Mouse (Mus musculus) kidney, postnatal 0 days (tissue): ENCODE results near the gene Tmeff1. TPM values are rescaled to one million over a fixed set of nuclear protein-coding genes. Genes with fewer than 3 reads are reported as not detected.

Experiments
- ATAC-seq: fragments of 200-750 bp; cut with Nextera tagmentation; replicated peaks from 2 replicates; pipeline ENCODE4 v1.8.0; 2017; ENCODE audit warnings: low read depth, moderate number of reproducible peaks, moderate TSS enrichment, moderate library complexity; ENCODE audit not compliant: low FRiP score
- DNase-seq: peaks from one replicate; pipeline ENCODE4 v3.0.0-alpha.2; 2016; ENCODE audit warnings: low spot score
- H3K27ac ChIP-seq: fragments of 300-500 bp; sonication (generic); 2 replicates; pipeline ENCODE4 v1.5.1; 2014; ENCODE audit warnings: mild to moderate bottlenecking
- H3K27me3 ChIP-seq: fragments of 300-500 bp; sonication (generic); 2 replicates; pipeline ENCODE4 v1.6.1; 2014; ENCODE audit warnings: low read length, mixed read lengths; ENCODE audit not compliant: insufficient read depth
- H3K36me3 ChIP-seq: fragments of 300-500 bp; sonication (generic); 2 replicates; pipeline ENCODE4 v1.6.1; 2014; ENCODE audit warnings: low read length, mixed read lengths; ENCODE audit not compliant: insufficient read depth
- H3K4me1 ChIP-seq: fragments of 300-500 bp; sonication (generic); replicated peaks from 2 replicates; pipeline ENCODE4 v1.6.1; 2014; ENCODE audit warnings: antibody characterized with exemption, low read length, mixed read lengths; ENCODE audit not compliant: insufficient read depth
- H3K4me2 ChIP-seq: fragments of 300-500 bp; sonication (generic); 2 replicates; pipeline ENCODE4 v1.6.1; 2014; ENCODE audit warnings: mild to moderate bottlenecking, low read length, moderate library complexity, mixed read lengths
- H3K4me3 ChIP-seq: fragments of 300-500 bp; sonication (generic); replicated peaks from 2 replicates; pipeline ENCODE4 v1.5.1; 2014; ENCODE audit warnings: low read depth, low read length
- H3K9ac ChIP-seq: fragments of 300-500 bp; sonication (generic); 2 replicates; pipeline ENCODE4 v1.6.1; 2014; ENCODE audit warnings: low read depth, low read length
- H3K9me3 ChIP-seq: fragments of 300-500 bp; sonication (generic); replicated peaks from 2 replicates; pipeline ENCODE4 v1.6.1; 2016; ENCODE audit warnings: low read length, inconsistent platforms, mixed read lengths
- CTCF ChIP-seq: IDR thresholded peaks from 2 replicates; pipeline ENCODE4 v1.5.1; 2016; ENCODE audit warnings: antibody characterized with exemption, low read depth, mild to moderate bottlenecking, moderate library complexity
- WGBS: fragments of 180-500 bp; shearing (Covaris S2); extraction: QIAGEN DNeasy Blood & Tissue Kit; methylation state at CpG from one replicate; pipeline ENCODE4 v1.1.7; 2014; 5-methylcytosine and 5-hydroxymethylcytosine counted together
- polyA plus RNA-seq: library from polyadenylated mRNA; unstranded; fragments of >200 nt; fragmentation: Nextera tagmentation; extraction: Ambion mirVana; gene quantifications from 2 replicates; pipeline ENCODE4 v1.2.1, GENCODE M21; 2015

Tmeff1 gene
- polyA plus RNA-seq, 1 experiment from 2014 or later: 37.7 TPM

GRCm38 (mm10) chr4:48610251-48610650, 25.3 kb downstream of the Tmeff1 start:
- DNase-seq (no peak), ATAC-seq (no peak)
- Histone ChIP-seq H3K9me3 (no peaks in the 10 kb centered on the region), H3K9ac (no peak overlapping the region), H3K4me1 (no peaks in the 10 kb centered on the region), H3K4me2 (no peak overlapping the region), H3K36me3 (0 out of 2 replicates have a peak, but pooled peaks cover 2% of the 10 kb centered on the region), H3K27ac (no peak overlapping the region), H3K27me3 (no peaks in the 10 kb centered on the region), H3K4me3 (no peak overlapping the region)
- 96% methylated on average over 6 of the region's 6 CpGs for WGBS
- no peak for TF ChIP-seq CTCF

- Histone ChIP-seq H3K36me3 (0 out of 2 replicates have a peak, but pooled peaks cover 3% of the 10 kb centered on the region), H3K9ac (no peak overlapping the region), H3K27ac (no peak overlapping the region), H3K9me3 (no peaks in the 10 kb centered on the region), H3K4me3 (no peak overlapping the region), H3K4me2 (no peak overlapping the region), H3K4me1 (no peaks in the 10 kb centered on the region), H3K27me3 (no peaks in the 10 kb centered on the region)
- 93% methylated on average over 4 of the region's 4 CpGs for WGBS
- TF ChIP-seq CTCF: no peak
- DNase-seq (no peak), ATAC-seq (no peak)
Observed at GRCm38 (mm10) chr4:48615483-48615882, 30.5 kb downstream of the Tmeff1 start.

GRCm38 (mm10) chr4:48617201-48617600, 32.2 kb downstream of the Tmeff1 start:
- no peak for TF ChIP-seq CTCF
- Histone ChIP-seq H3K36me3 (0 out of 2 replicates have a peak, but pooled peaks cover 3% of the 10 kb centered on the region), H3K4me1 (no peaks in the 10 kb centered on the region), H3K9ac (no peak overlapping the region), H3K4me3 (no peak overlapping the region), H3K27me3 (no peaks in the 10 kb centered on the region), H3K9me3 (no peaks in the 10 kb centered on the region), H3K27ac (no peak overlapping the region), H3K4me2 (no peak overlapping the region)
- ATAC-seq: no peak
- WGBS: 96% methylated on average over 15 of the region's 15 CpGs
- DNase-seq: no peak

GRCm38 (mm10) chr4:48620121-48620520, 35.1 kb downstream of the Tmeff1 start:
- H3K9me3 ChIP-seq: no peaks in the 10 kb centered on the region
- no peak overlapping the region for H3K4me3 ChIP-seq
- no peak overlapping the region for H3K9ac ChIP-seq
- TF ChIP-seq CTCF: no peak
- H3K36me3 ChIP-seq: 0 out of 2 replicates have a peak, but pooled peaks cover 3% of the 10 kb centered on the region
- DNase-seq: no peak
- 72% methylated on average over 6 of the region's 6 CpGs for WGBS
- no peaks in the 10 kb centered on the region for H3K27me3 ChIP-seq
- ATAC-seq: no peak
- no peak overlapping the region for H3K27ac ChIP-seq
- H3K4me1 ChIP-seq: no peaks in the 10 kb centered on the region
- H3K4me2 ChIP-seq: no peak overlapping the region

- H3K27me3 ChIP-seq: no peaks in the 10 kb centered on the region
- WGBS: 67% methylated on average over 6 of the region's 6 CpGs
- DNase-seq: no peak
- H3K9me3 ChIP-seq: no peaks in the 10 kb centered on the region
- no peaks in the 10 kb centered on the region for H3K4me1 ChIP-seq
- ATAC-seq: no peak
- H3K4me2 ChIP-seq: no peak overlapping the region
- no peak for TF ChIP-seq CTCF
- H3K9ac ChIP-seq: no peak overlapping the region
- no peaks in the 10 kb centered on the region for H3K36me3 ChIP-seq
- no peak overlapping the region for H3K4me3 ChIP-seq
- H3K27ac ChIP-seq: no peak overlapping the region
Observed at GRCm38 (mm10) chr4:48622246-48622645, 37.3 kb downstream of the Tmeff1 start.

GRCm38 (mm10) chr4:48622946-48623345, 38.0 kb downstream of the Tmeff1 start:
- no peak overlapping the region for H3K27ac ChIP-seq
- no peaks in the 10 kb centered on the region for H3K27me3 ChIP-seq
- no peaks in the 10 kb centered on the region for H3K4me1 ChIP-seq
- H3K9ac ChIP-seq: no peak overlapping the region
- ATAC-seq: no peak
- WGBS: 94% methylated on average over 7 of the region's 7 CpGs
- H3K4me2 ChIP-seq: no peak overlapping the region
- no peak overlapping the region for H3K4me3 ChIP-seq
- TF ChIP-seq CTCF: no peak
- DNase-seq: no peak
- H3K9me3 ChIP-seq: no peaks in the 10 kb centered on the region
- H3K36me3 ChIP-seq: no peaks in the 10 kb centered on the region

- DNase-seq (no peak), ATAC-seq (no peak)
- 76% methylated on average over 6 of the region's 6 CpGs for WGBS
- Histone ChIP-seq H3K4me1 (no peaks in the 10 kb centered on the region), H3K9me3 (no peaks in the 10 kb centered on the region), H3K4me3 (no peak overlapping the region), H3K4me2 (no peak overlapping the region), H3K27me3 (no peaks in the 10 kb centered on the region), H3K36me3 (0 out of 2 replicates have a peak, but pooled peaks cover 5% of the 10 kb centered on the region), H3K9ac (no peak overlapping the region), H3K27ac (no peak overlapping the region)
- TF ChIP-seq CTCF: no peak
Observed at GRCm38 (mm10) chr4:48624961-48625360, 40.0 kb downstream of the Tmeff1 start.
